Mouse (Mus musculus) testis, adult 2 months (tissue): Measurements from ENCODE around the gene Ch25h.

Source experiments
- CTCF ChIP-seq: fragments of 200-500 bp; IDR thresholded peaks from 2 replicates; pipeline ENCODE4 v1.5.1; 2012; ENCODE audit warnings: low read depth, mild to moderate bottlenecking, inconsistent platforms, low read length, moderate library complexity; ENCODE audit not compliant: control insufficient read depth, insufficient read depth, insufficient replicate concordance
- POLR2A ChIP-seq: fragments of 200-500 bp; IDR thresholded peaks from 2 replicates; pipeline ENCODE4 v1.6.1; 2012; ENCODE audit warnings: low read depth, mild to moderate bottlenecking, inconsistent platforms, low read length, moderate library complexity; ENCODE audit not compliant: control insufficient read depth

DNA sequence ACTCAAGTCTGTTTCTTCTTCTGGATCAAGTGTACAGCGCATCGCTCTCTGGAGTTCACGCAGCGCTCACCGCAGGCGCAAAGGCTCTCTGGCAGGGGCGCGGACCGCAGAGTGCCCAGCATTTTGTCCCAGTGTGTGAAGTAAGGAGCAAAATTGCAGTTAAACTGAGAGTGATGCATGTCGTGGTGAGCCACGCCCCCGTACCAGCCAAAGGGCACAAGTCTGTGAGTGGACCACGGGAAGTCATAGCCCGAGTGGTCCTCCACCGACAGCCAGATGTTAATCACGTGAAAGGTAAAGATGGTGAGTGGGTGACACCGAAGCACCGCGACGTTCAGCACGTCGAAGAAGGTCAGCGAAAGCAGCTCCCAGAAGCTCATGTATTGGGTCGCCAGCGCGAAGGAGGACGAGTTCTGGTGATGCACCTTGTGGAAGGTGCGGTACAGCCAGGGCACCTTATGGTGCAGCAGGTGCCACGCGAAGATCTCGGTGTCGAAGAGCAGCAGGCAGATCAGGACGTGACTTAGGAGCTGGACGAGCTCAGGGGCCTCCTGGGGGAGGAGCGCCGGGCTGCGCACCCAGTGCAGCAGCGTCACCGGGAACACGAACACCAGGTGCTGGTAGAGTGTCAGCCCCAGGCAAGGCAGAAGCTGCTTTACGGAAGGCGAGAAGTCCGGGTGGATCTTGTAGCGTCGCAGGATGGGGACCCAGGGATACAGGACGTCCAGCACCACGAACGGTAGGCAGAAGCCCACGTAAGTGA lies 555 bp downstream of the Ch25h start:
- TF ChIP-seq CTCF: no peak
- TF ChIP-seq POLR2A: no peak
